In the genomic region with DNA sequence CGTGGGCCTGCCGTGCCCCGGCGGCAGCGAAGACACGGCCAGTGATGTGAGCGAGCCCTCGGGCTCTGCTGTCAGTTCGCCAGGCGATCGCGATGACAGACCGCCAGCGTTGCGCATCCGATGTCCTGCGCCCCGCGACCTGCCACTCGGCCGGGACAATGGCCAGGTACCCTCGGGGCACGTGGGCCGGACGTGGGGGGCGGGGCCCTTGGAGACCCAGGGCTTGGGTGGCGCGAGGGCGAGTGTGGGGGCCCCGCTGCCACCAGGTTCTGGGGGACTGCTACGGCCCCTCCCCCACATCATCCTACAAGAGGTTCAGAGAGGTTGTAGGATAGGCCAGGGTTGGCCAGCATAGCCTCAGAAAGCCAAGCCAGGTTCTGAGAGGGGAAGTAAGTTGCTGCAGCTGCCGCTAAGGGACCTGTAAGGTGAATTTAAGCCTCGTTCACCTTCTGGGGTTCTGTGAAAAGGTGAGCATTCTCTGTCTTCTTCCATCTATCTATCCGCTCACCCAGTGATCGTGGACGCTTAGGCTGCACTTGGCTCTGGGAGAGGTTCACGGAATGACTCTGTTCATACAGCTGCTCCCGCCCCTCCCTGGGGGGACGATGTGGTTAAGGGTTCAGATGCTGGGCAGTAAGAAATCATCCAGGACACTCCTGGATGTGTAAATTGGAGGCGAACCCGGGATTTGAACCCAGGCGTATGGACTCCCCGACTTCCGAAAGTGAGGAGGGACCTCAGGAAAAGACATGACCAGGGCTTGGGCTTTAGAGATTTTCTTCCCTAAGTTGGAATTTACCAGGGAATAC, we compare ENCODE assay signal across 8 mouse cellular contexts. TPM values are rescaled to one million over a fixed set of nuclear protein-coding genes. Genes with fewer than 3 reads are reported as not detected.
DNase-seq lines count a peak whose midpoint lies in the region; ATAC-seq and TF ChIP-seq lines count a peak whose summit lies in the region.

No protein-coding gene starts in this region.

- H3K4me1 ChIP-seq in heart, embryonic 16.5 days (ENCODE audit: control insufficient read depth, insufficient read depth, low read length): peaks cover 12% of the 10 kb centered on the region
- H3K4me1 ChIP-seq in forebrain, embryonic 14.5 days (ENCODE audit: control insufficient read depth, insufficient read depth, low read length): peaks cover 25% of the 10 kb centered on the region
- 0 out of 2 replicates have a peak, but pooled peaks cover 4% of the 10 kb centered on the region for H3K4me1 ChIP-seq in liver, postnatal 0 days (ENCODE audit: insufficient read depth)

- peak overlapping the region; percentile 40 for H3K4me3 ChIP-seq in heart, embryonic 16.5 days (ENCODE audit: low read length)
- H3K4me3 ChIP-seq in forebrain, embryonic 14.5 days (ENCODE audit: low read depth, low read length): peak overlapping the region; percentile 80
- peak overlapping the region; percentile 22; the same call in 1 of the 2 replicates for H3K4me3 ChIP-seq in liver, postnatal 0 days (ENCODE audit: low read depth, low read length)

- no peak overlapping the region for H3K27ac ChIP-seq in heart, embryonic 16.5 days (ENCODE audit: low read length)
- no peak overlapping the region for H3K27ac ChIP-seq in forebrain, embryonic 14.5 days (ENCODE audit: low read depth, low read length)
- no peak overlapping the region for H3K27ac ChIP-seq in liver, postnatal 0 days (ENCODE audit: low read depth)

- no peak for DNase-seq in heart, postnatal 10 days
- DNase-seq in cerebellum, adult 11-12 months: peak; percentile 87
- no peak for DNase-seq in forebrain, embryonic 14.5 days (ENCODE audit: low spot score)
- DNase-seq in liver, postnatal 0 days: no peak
- no peak for DNase-seq in thymus, postnatal 0 days (ENCODE audit: low spot score)
- no peak for DNase-seq in urinary bladder, adult 2 months (ENCODE audit: low spot score)
- DNase-seq in layer of hippocampus, postnatal 25 days (ENCODE audit: extremely low spot score in 1 of 2, low spot score in 1 of 2): no peak

- H3K9ac ChIP-seq in heart, embryonic 16.5 days (ENCODE audit: low read length): no peak overlapping the region
- peak overlapping the region; percentile 93 for H3K9ac ChIP-seq in forebrain, embryonic 14.5 days (ENCODE audit: low read length)
- H3K9ac ChIP-seq in liver, postnatal 0 days (replicated peaks): no peak overlapping the region

- no peak for TF ChIP-seq CTCF in liver, postnatal 0 days (IDR thresholded peaks at IDR 0.05; ENCODE audit: low read depth)

- no peak for TF ChIP-seq EP300 in liver, postnatal 0 days (IDR thresholded peaks at IDR 0.05; ENCODE audit: low read depth)

- H3K4me2 ChIP-seq in heart, embryonic 16.5 days (ENCODE audit: low read depth, low read length): peak overlapping the region; percentile 58
- H3K4me2 ChIP-seq in forebrain, embryonic 14.5 days (ENCODE audit: low read length): peak overlapping the region; percentile 80
- H3K4me2 ChIP-seq in liver, postnatal 0 days (ENCODE audit: low read depth, low read length): peak overlapping the region; percentile 14; the same call in 1 of the 2 replicates

- H3K36me3 ChIP-seq in heart, embryonic 16.5 days (ENCODE audit: control insufficient read depth, insufficient read depth): no peaks in the 10 kb centered on the region
- H3K36me3 ChIP-seq in forebrain, embryonic 14.5 days (ENCODE audit: control insufficient read depth, insufficient read depth, low read length): no peaks in the 10 kb centered on the region
- no peaks in the 10 kb centered on the region for H3K36me3 ChIP-seq in liver, postnatal 0 days (replicated peaks; ENCODE audit: insufficient read depth, low read length)

- H3K27me3 ChIP-seq in heart, embryonic 16.5 days (ENCODE audit: control insufficient read depth, insufficient read depth, low read length): peaks cover 78% of the 10 kb centered on the region
- H3K27me3 ChIP-seq in forebrain, embryonic 14.5 days (replicated peaks; ENCODE audit: control insufficient read depth, insufficient read depth, low read length): peaks cover 35% of the 10 kb centered on the region
- H3K27me3 ChIP-seq in liver, postnatal 0 days (ENCODE audit: insufficient read depth, low read length): peaks cover 72% of the 10 kb centered on the region

- H3K9me3 ChIP-seq in heart, embryonic 16.5 days (replicated peaks; ENCODE audit: control insufficient read depth, low read length): no peaks in the 10 kb centered on the region
- no peaks in the 10 kb centered on the region for H3K9me3 ChIP-seq in forebrain, embryonic 14.5 days (replicated peaks; ENCODE audit: control insufficient read depth, low read length)
- H3K9me3 ChIP-seq in liver, postnatal 0 days (ENCODE audit: low read length): no peaks in the 10 kb centered on the region

- intact Hi-C loops in heart, postnatal 10 days (cut with DNase I): no loop called here

- ATAC-seq in heart, embryonic 16.5 days (replicated peaks; ENCODE audit: extremely low read depth, insufficient read depth, low FRiP score): no peak
- no peak for ATAC-seq in forebrain, embryonic 14.5 days
- no peak for ATAC-seq in liver, postnatal 0 days

- WGBS in heart, embryonic 16.5 days: 9% methylated on average over 44 of the region's 44 CpGs
- 10% methylated on average over 40 of the region's 44 CpGs for WGBS in forebrain, embryonic 14.5 days
- 11% methylated on average over 42 of the region's 44 CpGs for WGBS in liver, postnatal 0 days (ENCODE audit: insufficient replicate concordance)

RNA-seq across cellular contexts. Expression of a gene that starts 0.8 kb away (rescaled TPM):
- 6.7 and 8.5 TPM in 2 replicates for polyA plus RNA-seq in heart, embryonic 16.5 days (2015; fragmentation: Nextera tagmentation; extraction: Ambion mirVana)
- total RNA-seq in heart, postnatal 10 days (2021): 1 to 10 TPM; 7.3 to 7.8 TPM
- 654 and 880 TPM in 2 replicates for polyA plus RNA-seq in forebrain, embryonic 14.5 days (2014; fragmentation: Nextera tagmentation; extraction: Ambion mirVana)
- polyA plus RNA-seq in liver, postnatal 0 days (2015; fragmentation: Nextera tagmentation; extraction: Ambion mirVana): 0.06 and 0.13 TPM in 2 replicates
- 5.3 and 6.3 TPM in 2 replicates for polyA plus RNA-seq in thymus, postnatal 0 days (2015; fragmentation: Nextera tagmentation; extraction: Ambion mirVana)
- 0.41 and 0.66 TPM in 2 replicates for polyA plus RNA-seq in urinary bladder, adult 2 months (2012; rRNA removed)
- total RNA-seq in layer of hippocampus, postnatal 25 days (2021): 100 to 1,000 TPM; 252 to 276 TPM

Comparison
In these comparisons a context has a peak if more than half of its experiments do, and no peak if none do; other contexts are left out.
1. H3K4me2 ChIP-seq: peak in every context shown above with its lines; median percentile 80 in forebrain, embryonic 14.5 days; 58 in heart, embryonic 16.5 days; 14 in liver, postnatal 0 days.
2. H3K4me3 ChIP-seq: peak in every context shown above with its lines; median percentile 80 in forebrain, embryonic 14.5 days; 40 in heart, embryonic 16.5 days; 22 in liver, postnatal 0 days.
3. RNA of a gene that starts 0.8 kb away (polyA plus RNA-seq): 654 to 880 TPM in forebrain, embryonic 14.5 days; 6.7 to 8.5 TPM in heart, embryonic 16.5 days, 5.3 to 6.3 TPM in thymus, postnatal 0 days, 0.41 to 0.66 TPM in urinary bladder, adult 2 months and 0.06 to 0.13 TPM in liver, postnatal 0 days; every median in the first group is over 10 times any median in the second.